Mouse (Mus musculus): ENCODE measurements at regions not wholly inside any gene's neighbourhood (a gene's known extent, or its start where the extent isn't known, plus 50 kb on each side); places are given as distances from the start of the nearest gene placed in this dataset.

- no peak for DNase-seq (ENCODE audit: low spot score in 2 of 2)
Measured at GRCm38 (mm10) chr12:43851264-43852009, 358.7 kb downstream of the Dnajb9 start.

DNA sequence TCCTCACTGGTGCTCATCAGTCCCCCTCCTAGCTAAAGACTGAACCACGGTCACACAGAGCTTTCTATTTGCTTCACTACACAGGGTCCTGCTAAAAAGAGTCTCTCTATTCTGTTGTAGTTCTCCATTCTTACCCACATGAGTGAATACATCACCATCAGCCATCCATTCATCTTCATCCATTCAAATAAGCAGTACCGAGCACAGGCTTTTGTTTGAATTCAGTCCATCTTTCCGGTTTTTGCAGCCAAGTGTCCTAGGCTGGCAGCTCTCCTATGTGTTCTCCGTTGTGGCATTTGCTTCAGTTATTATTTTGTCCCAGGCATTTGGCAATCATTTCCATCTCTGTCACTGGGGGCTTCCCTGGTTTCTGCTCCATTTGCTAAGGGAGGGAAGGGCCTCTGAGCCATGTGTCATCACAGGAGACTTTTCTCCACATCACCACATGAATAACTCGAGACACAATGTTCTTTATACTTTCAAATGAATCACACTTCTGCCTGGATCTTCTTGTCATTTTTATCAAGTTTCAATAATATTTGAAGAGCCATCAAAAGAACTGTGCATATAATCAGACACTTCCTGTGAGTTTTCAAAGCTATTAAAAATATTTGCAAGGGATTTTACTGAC is 366.1 kb downstream of the Dnajb9 start:
- peak in 1 of 2 experiments; percentile 29 for DNase-seq (ENCODE audit: low spot score in 2 of 2)

- peak in 1 of 2 experiments; percentile 28 for DNase-seq (ENCODE audit: low spot score in 2 of 2)
Measured at GRCm38 (mm10) chr12:43831976-43832375, 378.1 kb downstream of the Dnajb9 start.

- no peak for DNase-seq (ENCODE audit: low spot score in 2 of 2)
Measured at GRCm38 (mm10) chr12:43828641-43829040, 381.5 kb downstream of the Dnajb9 start.

GRCm38 (mm10) chr12:43827901-43828300 is 382.2 kb downstream of the Dnajb9 start:
- no peak for DNase-seq (ENCODE audit: low spot score in 2 of 2)

GRCm38 (mm10) chr12:43827296-43827695 is 382.8 kb downstream of the Dnajb9 start:
- peak; percentile 61 to 77 for DNase-seq (ENCODE audit: low spot score in 2 of 2)

GRCm38 (mm10) chr12:43813559-43813958 is 396.6 kb downstream of the Dnajb9 start:
- DNase-seq (ENCODE audit: low spot score in 2 of 2): peak; percentile 25 to 71

DNA sequence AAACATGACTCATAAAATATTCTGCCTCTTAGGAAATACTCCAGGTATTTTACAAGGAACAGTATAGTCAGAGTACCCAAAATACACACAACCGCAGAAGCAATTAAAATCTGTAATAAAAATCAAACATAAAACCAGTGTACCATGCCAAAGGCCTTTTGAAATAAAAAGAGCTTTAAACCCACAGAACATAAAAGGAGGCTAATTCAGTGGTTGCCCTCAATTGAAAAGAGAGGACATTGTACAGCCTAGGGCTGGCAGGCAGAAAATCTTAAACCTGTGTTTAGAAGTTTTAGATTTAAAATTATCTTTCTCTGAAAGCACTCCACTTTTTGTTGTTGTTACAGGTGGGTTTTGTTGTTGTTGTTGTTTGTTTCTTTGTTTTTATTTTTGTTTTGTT is 437.4 kb downstream of the Dnajb9 start:
- DNase-seq (ENCODE audit: low spot score in 2 of 2): no peak

- DNase-seq (ENCODE audit: low spot score in 2 of 2): no peak
Measured at GRCm38 (mm10) chr12:43762151-43762550, 448.0 kb downstream of the Dnajb9 start.
